Mouse (Mus musculus) small intestine, adult 2 months (tissue): ENCODE results near the gene Cog3. TPM values are rescaled to one million over a fixed set of nuclear protein-coding genes. Genes with fewer than 3 reads are reported as not detected.

Experiments used
- H3K27ac ChIP-seq: fragments of 200-500 bp; 2 replicates; pipeline ENCODE4 v1.5.1; 2012; ENCODE audit warnings: low read depth, low read length, control low read depth, inconsistent platforms; ENCODE audit not compliant: insufficient read depth
- H3K27me3 ChIP-seq: fragments of 200-500 bp; 2 replicates; pipeline ENCODE4 v1.6.1; 2012; ENCODE audit warnings: mild to moderate bottlenecking, moderate library complexity, low read length, inconsistent platforms; ENCODE audit not compliant: control insufficient read depth, insufficient read depth
- H3K36me3 ChIP-seq: fragments of 200-500 bp; 2 replicates; pipeline ENCODE4 v1.6.1; 2012; ENCODE audit warnings: mild to moderate bottlenecking, low read length, control low read depth, inconsistent platforms; ENCODE audit not compliant: control insufficient read depth, insufficient read depth
- H3K4me1 ChIP-seq: fragments of 200-500 bp; 2 replicates; pipeline ENCODE4 v1.6.1; 2012; ENCODE audit warnings: low read length, inconsistent platforms, mixed read lengths; ENCODE audit not compliant: control insufficient read depth, insufficient read depth, insufficient read length
- H3K4me3 ChIP-seq: fragments of 200-500 bp; 2 replicates; pipeline ENCODE4 v1.5.1; 2012; ENCODE audit warnings: low read depth, mild to moderate bottlenecking, control low read depth, inconsistent platforms, low read length, moderate library complexity
- CTCF ChIP-seq: fragments of 200-500 bp; IDR thresholded peaks from 2 replicates; pipeline ENCODE4 v1.5.1; 2012; ENCODE audit warnings: low read depth, mild to moderate bottlenecking, control low read depth, inconsistent platforms, low read length, moderate library complexity, mixed read lengths; ENCODE audit not compliant: insufficient replicate concordance, insufficient read length; ENCODE audit errors: extremely low read depth
- POLR2A ChIP-seq: fragments of 200-500 bp; IDR thresholded peaks from 2 replicates; pipeline ENCODE4 v1.6.1; 2012; ENCODE audit warnings: low read depth, mild to moderate bottlenecking, control low read depth, inconsistent platforms, low read length, moderate library complexity
- WGBS: fragments of 180-500 bp; shearing (Covaris S2); methylation state at CpG from one replicate; pipeline ENCODE4 v1.1.7; 2018; 5-methylcytosine and 5-hydroxymethylcytosine counted together
- polyA plus RNA-seq: library from polyadenylated mRNA; depleted of rRNA; stranded (reverse); fragments of >200 nt; gene quantifications from 2 replicates; pipeline ENCODE4 v1.2.3, GENCODE M21; 2012; rRNA removed

Gene Cog3
- polyA plus RNA-seq, 1 experiment = 5.7 TPM

GRCm38 (mm10) chr14:75660936-75661335 lies 93.4 kb downstream of the Cog3 start:
- H3K27ac ChIP-seq = no peak overlapping the region
- no peaks in the 10 kb centered on the region for H3K36me3 ChIP-seq
- no peaks in the 10 kb centered on the region for H3K27me3 ChIP-seq
- no peak for TF ChIP-seq POLR2A
- TF ChIP-seq CTCF = no peak
- WGBS = 86% methylated on average over 6 of the region's 6 CpGs
- no peak overlapping the region for H3K4me3 ChIP-seq
- H3K4me1 ChIP-seq = no peaks in the 10 kb centered on the region

Other genes with a start within 250 kb of the Cog3 start
- not detected in 2 replicates for gene Spert, start 161.4 kb downstream of the Cog3 start, polyA plus RNA-seq
- gene Erich6b, start 112.3 kb downstream of the Cog3 start, polyA plus RNA-seq = not detected in 2 replicates
- gene Slc25a30, start 32.5 kb upstream of the Cog3 start, polyA plus RNA-seq = 0.95 and 1.2 TPM in 2 replicates
- 1,560 and 1,973 TPM in 2 replicates for gene Tpt1, start 90.6 kb upstream of the Cog3 start, polyA plus RNA-seq
- not detected in 2 replicates for gene Kctd4, start 200.5 kb upstream of the Cog3 start, polyA plus RNA-seq